ENCODE assay signal across 23 mouse cellular contexts in the genomic region with DNA sequence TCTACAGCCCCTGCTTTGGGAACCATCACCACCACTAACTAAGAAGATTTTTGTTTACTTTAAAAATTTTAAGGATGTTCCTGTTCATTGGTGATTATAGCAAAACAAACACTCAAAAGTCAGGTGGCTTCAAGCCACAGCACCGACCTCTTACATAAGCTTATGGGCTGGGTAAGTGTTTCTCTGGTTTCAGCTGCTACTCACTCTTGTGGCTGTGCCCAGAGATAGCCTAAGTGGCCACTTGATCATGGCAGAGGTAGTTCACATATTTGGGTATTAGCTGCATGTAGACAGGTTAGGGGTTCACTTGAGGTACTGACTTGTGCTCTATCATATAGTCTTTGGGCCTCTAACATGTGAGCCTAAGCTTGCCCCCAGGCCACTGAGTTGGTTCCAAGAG.
"Had no signal": no experiment of that assay in that cellular context is flagged by ENCODE, and none has a peak within 500 bp of the region (broad histone marks: within the 10 kb centered on the region; RNA-seq: fewer than 3 reads in every experiment).

No protein-coding gene starts in this region.

- H3K36me3 ChIP-seq: intestine, embryonic 15.5 days; kidney, embryonic 15.5 days; limb, embryonic 10.5 days; limb, embryonic 13.5 days; liver, embryonic 12.5 days; liver, embryonic 15.5 days; midbrain, embryonic 12.5 days; midbrain, embryonic 15.5 days; neural tube, embryonic 12.5 days; neural tube, embryonic 15.5 days had no signal

- H3K27me3 ChIP-seq: intestine, embryonic 15.5 days; kidney, embryonic 15.5 days; limb, embryonic 13.5 days; liver, embryonic 12.5 days; liver, embryonic 15.5 days; midbrain, embryonic 12.5 days; midbrain, embryonic 15.5 days; neural tube, embryonic 12.5 days; neural tube, embryonic 15.5 days had no signal

- H3K9me3 ChIP-seq: intestine, embryonic 15.5 days; kidney, embryonic 15.5 days; limb, embryonic 10.5 days; limb, embryonic 13.5 days; liver, embryonic 12.5 days; liver, embryonic 15.5 days; midbrain, embryonic 12.5 days; midbrain, embryonic 15.5 days; neural tube, embryonic 12.5 days; neural tube, embryonic 15.5 days had no signal

- DNase-seq: kidney, adult 11 months; kidney, adult 8-10 months; kidney, postnatal 14 days; kidney, postnatal 4 days; layer of hippocampus, adult 9-11 months; layer of hippocampus, postnatal 36 days; liver; thymus, adult 2 months; thymus, postnatal 14 days; thymus, postnatal 4 days had no signal

- H3K4me1 ChIP-seq: intestine, embryonic 15.5 days; kidney, embryonic 15.5 days; limb, embryonic 10.5 days; limb, embryonic 13.5 days; liver, embryonic 12.5 days; liver, embryonic 15.5 days; midbrain, embryonic 12.5 days; midbrain, embryonic 15.5 days; neural tube, embryonic 12.5 days; neural tube, embryonic 15.5 days had no signal

- H3K4me2 ChIP-seq: intestine, embryonic 15.5 days; kidney, embryonic 15.5 days; limb, embryonic 13.5 days; liver, embryonic 12.5 days; liver, embryonic 15.5 days; midbrain, embryonic 12.5 days; midbrain, embryonic 15.5 days; neural tube, embryonic 12.5 days; neural tube, embryonic 15.5 days had no signal

- H3K4me3 ChIP-seq: intestine, embryonic 15.5 days; kidney, embryonic 15.5 days; limb, embryonic 10.5 days; limb, embryonic 13.5 days; liver, embryonic 12.5 days; liver, embryonic 15.5 days; midbrain, embryonic 12.5 days; midbrain, embryonic 15.5 days; neural tube, embryonic 12.5 days; neural tube, embryonic 15.5 days had no signal

- H3K9ac ChIP-seq: intestine, embryonic 15.5 days; kidney, embryonic 15.5 days; limb, embryonic 13.5 days; liver, embryonic 12.5 days; liver, embryonic 15.5 days; midbrain, embryonic 12.5 days; midbrain, embryonic 15.5 days; neural tube, embryonic 12.5 days; neural tube, embryonic 15.5 days had no signal

- ATAC-seq: hindbrain, embryonic 16.5 days; intestine, embryonic 15.5 days; liver, embryonic 12.5 days; midbrain, embryonic 15.5 days had no signal

- H3K27ac ChIP-seq: intestine, embryonic 15.5 days; kidney, embryonic 15.5 days; limb, embryonic 10.5 days; limb, embryonic 13.5 days; liver, embryonic 12.5 days; liver, embryonic 15.5 days; macrophage; midbrain, embryonic 12.5 days; midbrain, embryonic 15.5 days; neural tube, embryonic 12.5 days; neural tube, embryonic 15.5 days; stomach, postnatal 0 days had no signal
